Mouse (Mus musculus): ENCODE results near the gene Gm10985. TPM values are rescaled to one million over a fixed set of nuclear protein-coding genes. Genes with fewer than 3 reads are reported as not detected.
A peak's percentile ranks its signal among the peaks of the same experiment; 100 is the strongest.

Gene Gm10985
- total and polyA plus RNA-seq, 3 experiments = not detected

DNA sequence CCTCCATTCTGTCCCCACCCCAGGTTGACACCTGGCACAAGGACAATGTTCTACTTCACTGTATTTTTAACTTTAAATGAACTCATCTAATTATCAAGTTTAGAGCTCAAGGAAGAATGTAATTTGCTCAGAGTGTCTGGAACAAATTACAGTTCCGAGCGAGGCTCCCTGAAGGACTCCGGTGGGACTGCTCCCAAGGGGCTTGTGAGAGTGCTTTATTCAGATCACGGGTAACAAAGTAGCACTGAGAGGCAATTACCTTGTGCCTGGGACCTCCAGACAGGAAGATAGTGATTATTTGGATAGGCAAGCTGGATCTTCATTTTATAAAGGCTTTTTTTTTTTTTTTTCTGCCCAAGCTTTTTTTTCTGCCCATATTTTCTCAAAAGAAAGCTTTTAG, 2.8 kb downstream of the Gm10985 start:
- Histone ChIP-seq H3K36me3 (ENCODE audit: control insufficient read depth, insufficient read depth, low read length) (no peaks in the 10 kb centered on the region), H3K27me3 (ENCODE audit: control insufficient read depth, insufficient read depth, low read length) (no peaks in the 10 kb centered on the region), H3K9ac (ENCODE audit: low read depth, low read length) (no peak overlapping the region), H3K79me2 (replicated peaks; ENCODE audit: control insufficient read depth, insufficient read depth, low read length) (no peaks in the 10 kb centered on the region), H3K4me1 (ENCODE audit: control insufficient read depth, insufficient read depth, low read length) (no peaks in the 10 kb centered on the region), H3K27ac (no peak overlapping the region), H3K4me3 (no peak overlapping the region)
- intact Hi-C loops (cut with DNase I) = no loop called here
- no peak for TF ChIP-seq CTCF (IDR thresholded peaks at IDR 0.05)
- no peak for TF ChIP-seq EP300 (IDR thresholded peaks at IDR 0.05; ENCODE audit: insufficient read depth, low read depth, low read length)
- no peak for TF ChIP-seq POLR2A (IDR thresholded peaks at IDR 0.05; ENCODE audit: insufficient read depth, low read depth, low read length)
- no peak for DNase-seq
- WGBS = 64% methylated on average over 4 of the region's 4 CpGs

GRCm38 (mm10) chr3:53848262-53848661, 3.4 kb downstream of the Gm10985 start:
- WGBS = 70% methylated on average over 11 of the region's 11 CpGs
- Histone ChIP-seq H3K4me3 (no peak overlapping the region), H3K27me3 (ENCODE audit: control insufficient read depth, insufficient read depth, low read length) (no peaks in the 10 kb centered on the region), H3K4me1 (ENCODE audit: control insufficient read depth, insufficient read depth, low read length) (no peaks in the 10 kb centered on the region), H3K79me2 (replicated peaks; ENCODE audit: control insufficient read depth, insufficient read depth, low read length) (no peaks in the 10 kb centered on the region), H3K36me3 (ENCODE audit: control insufficient read depth, insufficient read depth, low read length) (no peaks in the 10 kb centered on the region), H3K9ac (ENCODE audit: low read depth, low read length) (no peak overlapping the region), H3K27ac (no peak overlapping the region)
- no peak for TF ChIP-seq CTCF (IDR thresholded peaks at IDR 0.05)
- no peak for TF ChIP-seq POLR2A (IDR thresholded peaks at IDR 0.05; ENCODE audit: insufficient read depth, low read depth, low read length)
- TF ChIP-seq EP300 (IDR thresholded peaks at IDR 0.05; ENCODE audit: insufficient read depth, low read depth, low read length) = no peak
- intact Hi-C loops (cut with DNase I) = no loop called here
- DNase-seq = no peak

DNA sequence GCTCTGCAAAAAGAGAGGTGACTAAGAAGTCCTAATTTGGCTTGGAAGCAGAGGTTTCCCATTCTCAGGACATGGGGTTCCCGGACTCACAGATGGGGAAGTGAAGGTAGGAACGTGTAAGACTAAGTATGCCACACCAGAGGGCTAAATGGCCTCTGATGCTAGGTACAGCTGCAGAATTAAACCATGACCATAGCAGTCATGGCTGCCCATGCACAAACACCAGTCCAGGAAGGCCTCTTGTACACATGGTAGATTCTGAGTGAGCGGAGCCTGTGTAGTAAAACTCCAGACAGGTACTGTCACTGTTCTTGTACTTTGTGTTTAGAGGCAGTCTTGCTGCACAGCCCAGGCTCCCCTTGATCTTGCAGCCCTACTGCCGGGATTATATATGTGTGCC, 9.4 kb downstream of the Gm10985 start:
- H3K27me3 ChIP-seq (ENCODE audit: control insufficient read depth, insufficient read depth, low read length) = no peaks in the 10 kb centered on the region
- DNase-seq = no peak
- WGBS = 84% methylated on average over 4 of the region's 4 CpGs
- H3K27ac ChIP-seq = no peak overlapping the region
- H3K36me3 ChIP-seq (ENCODE audit: control insufficient read depth, insufficient read depth, low read length) = no peaks in the 10 kb centered on the region; the same call in 1 of the 2 replicates
- no peak overlapping the region for H3K9ac ChIP-seq (ENCODE audit: low read depth, low read length)
- no peaks in the 10 kb centered on the region for H3K79me2 ChIP-seq (replicated peaks; ENCODE audit: control insufficient read depth, insufficient read depth, low read length)
- no peak overlapping the region for H3K4me3 ChIP-seq
- intact Hi-C loops (cut with DNase I) = no loop called here
- TF ChIP-seq EP300 (IDR thresholded peaks at IDR 0.05; ENCODE audit: insufficient read depth, low read depth, low read length) (no peak), CTCF (IDR thresholded peaks at IDR 0.05) (no peak), POLR2A (IDR thresholded peaks at IDR 0.05; ENCODE audit: insufficient read depth, low read depth, low read length) (no peak)
- no peaks in the 10 kb centered on the region for H3K4me1 ChIP-seq (ENCODE audit: control insufficient read depth, insufficient read depth, low read length)

- Histone ChIP-seq H3K27ac (no peak overlapping the region), H3K36me3 (ENCODE audit: control insufficient read depth, insufficient read depth, low read length) (no peaks in the 10 kb centered on the region; the same call in 1 of the 2 replicates), H3K4me3 (no peak overlapping the region), H3K4me1 (ENCODE audit: control insufficient read depth, insufficient read depth, low read length) (no peaks in the 10 kb centered on the region), H3K9ac (ENCODE audit: low read depth, low read length) (no peak overlapping the region), H3K79me2 (replicated peaks; ENCODE audit: control insufficient read depth, insufficient read depth, low read length) (no peaks in the 10 kb centered on the region), H3K27me3 (ENCODE audit: control insufficient read depth, insufficient read depth, low read length) (no peaks in the 10 kb centered on the region)
- intact Hi-C loops (cut with DNase I) = no loop called here
- 81% methylated on average over 3 of the region's 3 CpGs for WGBS
- no peak for DNase-seq
- TF ChIP-seq POLR2A (IDR thresholded peaks at IDR 0.05; ENCODE audit: insufficient read depth, low read depth, low read length) (no peak), CTCF (IDR thresholded peaks at IDR 0.05) (no peak), EP300 (IDR thresholded peaks at IDR 0.05; ENCODE audit: insufficient read depth, low read depth, low read length) (no peak)
Observed at GRCm38 (mm10) chr3:53854831-53855230, 9.9 kb downstream of the Gm10985 start.

DNA sequence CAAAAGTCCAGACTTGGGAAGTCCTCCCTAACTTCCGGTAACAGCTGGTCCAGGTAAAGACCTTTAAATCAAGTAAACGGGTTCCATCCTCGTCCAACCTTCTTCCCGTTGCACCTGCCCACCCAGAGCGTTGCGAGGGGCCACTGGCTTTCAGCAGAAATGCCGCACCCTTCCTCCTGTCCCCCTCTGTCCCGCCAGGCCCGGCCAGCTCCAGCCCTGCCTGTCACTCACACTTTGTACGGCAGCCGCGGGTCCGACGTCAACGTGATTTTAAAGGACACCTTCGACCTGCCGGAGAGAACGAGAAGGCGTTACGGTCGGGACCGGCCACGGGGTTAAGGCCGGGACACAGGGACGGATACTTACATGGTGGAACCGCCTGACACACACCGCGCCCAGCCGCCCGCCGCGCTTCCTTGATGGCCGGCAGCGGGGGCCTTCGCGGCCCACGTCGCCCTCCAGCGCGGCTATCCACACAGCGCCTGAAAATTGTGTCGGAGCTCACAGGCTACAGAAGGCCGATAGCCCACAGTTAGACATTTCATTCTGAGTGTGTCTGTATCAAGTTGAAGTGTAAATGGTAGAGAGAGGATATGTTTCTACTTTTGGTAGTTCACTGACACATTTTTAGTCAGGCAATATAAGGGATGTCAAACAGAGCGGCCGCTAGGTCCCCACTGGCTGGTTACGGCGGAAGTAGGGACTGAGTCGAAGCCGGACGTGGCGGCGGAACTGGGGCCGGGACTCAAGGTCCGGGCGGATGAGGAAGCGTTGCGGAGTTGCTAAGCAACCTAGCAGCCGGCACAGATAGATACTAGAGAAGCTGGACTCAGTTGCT, 18.7 kb downstream of the Gm10985 start, which contains the start of gene Ufm1:
Gene Ufm1, minus strand, starts transcription at position 448 of the 838 bp plus-strand sequence.
- peak; percentile 91 to 96 for DNase-seq
- TF ChIP-seq POLR2A (IDR thresholded peaks at IDR 0.05; ENCODE audit: insufficient read depth, low read depth, low read length) = peak; percentile 53; the same call in 1 of the 2 replicates
- no peak for TF ChIP-seq EP300 (IDR thresholded peaks at IDR 0.05; ENCODE audit: insufficient read depth, low read depth, low read length)
- TF ChIP-seq CTCF (IDR thresholded peaks at IDR 0.05) = no peak
- H3K36me3 ChIP-seq (ENCODE audit: control insufficient read depth, insufficient read depth, low read length) = no peaks in the 10 kb centered on the region; the same call in 1 of the 2 replicates
- H3K79me2 ChIP-seq (replicated peaks; ENCODE audit: control insufficient read depth, insufficient read depth, low read length) = no peaks in the 10 kb centered on the region; the same call in 1 of the 2 replicates
- no peaks in the 10 kb centered on the region for H3K27me3 ChIP-seq (ENCODE audit: control insufficient read depth, insufficient read depth, low read length)
- H3K4me1 ChIP-seq (ENCODE audit: control insufficient read depth, insufficient read depth, low read length) = peaks cover 2% of the 10 kb centered on the region
- peak within 1 kb of the TSS; percentile 92 for H3K4me3 ChIP-seq
- peak within 1 kb of the TSS; percentile 95 for H3K27ac ChIP-seq
- WGBS = under 1% methylated on average over 58 of the region's 58 CpGs
- intact Hi-C loops (cut with DNase I) = loop anchor here (5.0 kb wide), 2 partner anchors 401 to 944 kb away; partner anchors contain the start of genes Nhlrc3, Proser1 and Rfxap
- peak within 1 kb of the TSS; percentile 73 for H3K9ac ChIP-seq (ENCODE audit: low read depth, low read length)

DNA sequence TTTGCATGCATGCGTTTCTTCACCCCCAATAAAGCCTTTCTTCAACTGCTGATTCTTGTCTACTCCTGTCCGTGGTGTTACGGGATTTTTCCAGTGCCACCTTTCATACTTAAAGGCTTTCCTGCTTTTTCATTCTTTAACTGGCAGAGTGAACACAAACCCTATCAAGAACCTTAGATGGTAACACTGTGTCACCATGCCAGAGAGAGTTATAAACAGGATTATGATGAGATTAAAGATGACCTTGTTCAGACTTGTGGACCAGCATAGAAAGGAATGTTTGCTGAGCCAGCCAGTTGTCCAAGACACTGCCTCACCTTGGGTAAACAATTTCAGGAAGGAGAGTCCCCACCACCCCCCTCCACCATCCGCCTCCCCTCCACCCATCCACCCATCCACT, 23.3 kb downstream of the Gm10985 start:
- intact Hi-C loops (cut with DNase I) = no loop called here
- H3K4me1 ChIP-seq (ENCODE audit: control insufficient read depth, insufficient read depth, low read length) = no peaks in the 10 kb centered on the region
- DNase-seq = no peak
- no peaks in the 10 kb centered on the region for H3K36me3 ChIP-seq (ENCODE audit: control insufficient read depth, insufficient read depth, low read length)
- no peak overlapping the region for H3K4me3 ChIP-seq
- 72% methylated on average over 4 of the region's 4 CpGs for WGBS
- H3K9ac ChIP-seq (ENCODE audit: low read depth, low read length) = no peak overlapping the region
- no peaks in the 10 kb centered on the region; the same call in 1 of the 2 replicates for H3K79me2 ChIP-seq (replicated peaks; ENCODE audit: control insufficient read depth, insufficient read depth, low read length)
- H3K27ac ChIP-seq = no peak overlapping the region
- no peaks in the 10 kb centered on the region for H3K27me3 ChIP-seq (ENCODE audit: control insufficient read depth, insufficient read depth, low read length)
- TF ChIP-seq POLR2A (IDR thresholded peaks at IDR 0.05; ENCODE audit: insufficient read depth, low read depth, low read length) (no peak), CTCF (IDR thresholded peaks at IDR 0.05) (no peak), EP300 (IDR thresholded peaks at IDR 0.05; ENCODE audit: insufficient read depth, low read depth, low read length) (no peak)
